Mouse (Mus musculus): ENCODE results near the gene Il3. TPM values are rescaled to one million over a fixed set of nuclear protein-coding genes. Genes with fewer than 3 reads are reported as not detected.

The Il3 gene
- total and polyA plus RNA-seq, 3 experiments = 1.5 to 4.8 (median 3.5) TPM

DNA sequence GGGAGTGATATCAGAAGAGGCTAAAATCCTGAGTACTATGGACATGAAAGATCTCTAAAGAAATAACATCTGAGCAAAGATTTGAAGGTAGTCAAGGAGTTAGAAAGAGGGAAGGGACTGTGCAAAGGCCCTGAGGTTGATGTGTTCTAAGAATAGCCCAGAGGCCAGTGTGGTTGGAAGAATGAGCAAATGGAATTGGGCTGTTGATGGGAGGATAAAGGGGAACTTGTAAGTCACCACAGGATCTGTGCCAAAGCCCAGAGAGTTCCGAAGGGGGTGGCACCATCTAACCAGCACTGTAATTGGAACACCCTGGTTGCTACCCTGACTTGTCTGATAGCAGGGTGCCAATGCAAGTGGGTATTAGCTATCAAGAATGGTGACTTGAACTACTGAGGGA is 47.9 kb downstream of the Il3 start:
- Histone ChIP-seq H3K4me2 (ENCODE audit: insufficient read depth, low read depth, poor library complexity, severe bottlenecking) (no peak overlapping the region), H3K4me3 (replicated peaks in 1 of 3; ENCODE audit: low read depth in 2 of 3, low read length in 2 of 3, poor library complexity in 1 of 3) (no peak overlapping the region), H3K27ac (ENCODE audit: insufficient read depth, low read depth) (no peak overlapping the region), H3K79me2 (replicated peaks; ENCODE audit: control insufficient read depth, extremely low read depth, insufficient read depth, poor library complexity, severe bottlenecking) (no peaks in the 10 kb centered on the region), H3K36me3 (replicated peaks in 1 of 2; ENCODE audit: control insufficient read depth in 1 of 2, insufficient read depth in 1 of 2, low read length in 1 of 2) (no peaks in the 10 kb centered on the region), H3K9me3 (replicated peaks; ENCODE audit: low read length) (no peaks in the 10 kb centered on the region), H3K9ac (ENCODE audit: insufficient read depth, low read depth) (no peak overlapping the region), H3K4me1 (ENCODE audit: control insufficient read depth in 1 of 2, insufficient read depth in 2 of 2) (peaks cover 85 to 99% of the 10 kb centered on the region in 2 experiments), H3K27me3 (replicated peaks) (no peaks in the 10 kb centered on the region)
- DNase-seq (ENCODE audit: extremely low read depth) = peak; percentile 47
- dilution Hi-C loops (cut with MboI; ENCODE audit: extremely low pct_ligation_motif_present, extremely low pct_unique_long_range_greater_than_20kb, low sequenced_read_pairs) (no loop called here), in situ Hi-C loops (cut with MboI; ENCODE audit: low pct_ligation_motif_present, low pct_unique_long_range_greater_than_20kb, low sequenced_read_pairs) (loop anchor here (5.0 kb wide), 1 partner anchor 72 kb away; no protein-coding TSS in a partner anchor)
- TF ChIP-seq TCF12 (IDR thresholded peaks at IDR 0.05; ENCODE audit: low read depth, low read length) (no peak), ETS1 (conservative IDR thresholded peaks at IDR 0.05; ENCODE audit: low read depth, low read length) (peak; percentile 34; the same call in 1 of the 2 replicates), MEF2A (IDR thresholded peaks at IDR 0.05; ENCODE audit: borderline replicate concordance, low read depth, low read length) (peak; percentile 82; the same call in 1 of the 2 replicates), EP300 (IDR thresholded peaks at IDR 0.05; ENCODE audit: low read length) (peak; percentile 52; the same call in 1 of the 2 replicates)

DNA sequence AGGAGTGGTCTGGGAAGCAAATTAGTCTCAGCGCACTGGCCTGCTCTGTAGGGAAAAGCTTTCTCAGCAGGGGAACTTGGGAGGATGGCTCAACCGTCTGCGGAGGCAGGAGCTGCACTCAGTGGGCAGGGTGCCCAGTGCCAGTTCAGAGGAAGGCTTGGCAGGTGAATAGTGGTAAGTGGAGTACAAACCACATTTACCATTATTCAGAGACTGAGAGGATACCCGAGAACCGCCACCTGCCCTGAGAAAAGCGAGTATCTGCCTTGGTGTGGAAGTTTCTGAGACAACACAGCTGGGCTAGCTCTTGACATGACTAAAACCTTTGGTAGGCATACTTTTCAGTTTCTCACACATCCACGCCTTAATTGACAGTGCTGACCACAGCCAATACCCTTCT is 49.7 kb downstream of the Il3 start:
- TF ChIP-seq JUND (conservative IDR thresholded peaks at IDR 0.05; ENCODE audit: low read depth, low read length) (peak; percentile 67), MAZ (IDR thresholded peaks at IDR 0.05; ENCODE audit: low read depth, low read length) (peak; percentile 66; the same call in 1 of the 2 replicates), POLR2AphosphoS2 (IDR thresholded peaks at IDR 0.05; ENCODE audit: low read depth, low read length) (no peak), MYC (IDR thresholded peaks at IDR 0.05; ENCODE audit: low read depth, low read length) (peak; percentile 52; the same call in 1 of the 2 replicates), JUN (IDR thresholded peaks at IDR 0.05; ENCODE audit: insufficient read depth, low read depth, low read length) (peak; percentile 41), HCFC1 (IDR thresholded peaks at IDR 0.05; ENCODE audit: low read depth, low read length) (no peak), PAX5 (IDR thresholded peaks at IDR 0.05; ENCODE audit: low read length) (no peak), MEF2A (IDR thresholded peaks at IDR 0.05; ENCODE audit: borderline replicate concordance, low read depth, low read length) (peak; percentile 79), BHLHE40 (IDR thresholded peaks at IDR 0.05; ENCODE audit: low read depth, low read length) (peak; percentile 76), TCF12 (IDR thresholded peaks at IDR 0.05; ENCODE audit: low read depth, low read length) (peak; percentile 96), MAFK (IDR thresholded peaks at IDR 0.05; ENCODE audit: insufficient replicate concordance, low read length) (peak; percentile 73; the same call in 1 of the 2 replicates), MAX (IDR thresholded peaks at IDR 0.05; ENCODE audit: low read length) (0 out of 2 replicates have a peak, but pooled peaks have one; percentile 55), CHD2 (IDR thresholded peaks at IDR 0.05; ENCODE audit: low read length) (peak; percentile 45; the same call in 1 of the 2 replicates), SIN3A (IDR thresholded peaks at IDR 0.05; ENCODE audit: low read length) (peak; percentile 86), KAT2A (IDR thresholded peaks at IDR 0.05; ENCODE audit: insufficient replicate concordance, low read length) (no peak), ETS1 (conservative IDR thresholded peaks at IDR 0.05; ENCODE audit: low read depth, low read length) (peak; percentile 79), IRF4 (IDR thresholded peaks at IDR 0.05; ENCODE audit: low read depth, low read length) (peak; percentile 84), MXI1 (IDR thresholded peaks at IDR 0.05; ENCODE audit: low read depth, low read length) (0 out of 2 replicates have a peak, but pooled peaks have one; percentile 30), ZNF384 (IDR thresholded peaks at IDR 0.05; ENCODE audit: low read depth, low read length) (0 out of 2 replicates have a peak, but pooled peaks have one; percentile 5), RCOR1 (conservative IDR thresholded peaks at IDR 0.05; ENCODE audit: low read depth, low read length) (peak; percentile 93), EP300 (IDR thresholded peaks at IDR 0.05; ENCODE audit: low read length) (peak; percentile 88), USF2 (conservative IDR thresholded peaks at IDR 0.05; ENCODE audit: low read depth, low read length) (no peak)
- dilution Hi-C loops (cut with MboI; ENCODE audit: extremely low pct_ligation_motif_present, extremely low pct_unique_long_range_greater_than_20kb, low sequenced_read_pairs) = no loop called here
- H3K4me2 ChIP-seq (ENCODE audit: insufficient read depth, low read depth, poor library complexity, severe bottlenecking) = peak overlapping the region; percentile 7; the same call in 1 of the 2 replicates
- no peaks in the 10 kb centered on the region for H3K79me2 ChIP-seq (replicated peaks; ENCODE audit: control insufficient read depth, extremely low read depth, insufficient read depth, poor library complexity, severe bottlenecking)
- H3K4me1 ChIP-seq (ENCODE audit: control insufficient read depth in 1 of 2, insufficient read depth in 2 of 2) = peaks cover 81 to 98% of the 10 kb centered on the region in 2 experiments
- peak overlapping the region; percentile 20 for H3K27ac ChIP-seq (ENCODE audit: insufficient read depth, low read depth)
- no peaks in the 10 kb centered on the region for H3K27me3 ChIP-seq (replicated peaks)
- H3K9ac ChIP-seq (ENCODE audit: insufficient read depth, low read depth) = peak overlapping the region; percentile 14; the same call in 1 of the 2 replicates
- in situ Hi-C loops (cut with MboI; ENCODE audit: low pct_ligation_motif_present, low pct_unique_long_range_greater_than_20kb, low sequenced_read_pairs) = loop anchor here (5.0 kb wide), 1 partner anchor 70 kb away; no protein-coding TSS in a partner anchor
- H3K4me3 ChIP-seq (replicated peaks in 1 of 3; ENCODE audit: low read depth in 2 of 3, low read length in 2 of 3, poor library complexity in 1 of 3) = peak overlapping the region in 1 of 3 experiments; percentile 8
- H3K36me3 ChIP-seq (replicated peaks in 1 of 2; ENCODE audit: control insufficient read depth in 1 of 2, insufficient read depth in 1 of 2, low read length in 1 of 2) = no peaks in the 10 kb centered on the region
- no peaks in the 10 kb centered on the region for H3K9me3 ChIP-seq (replicated peaks; ENCODE audit: low read length)
- DNase-seq (ENCODE audit: extremely low read depth) = peak; percentile 54
